Mouse (Mus musculus): ENCODE results near the gene 1700042G07Rik. TPM values are rescaled to one million over a fixed set of nuclear protein-coding genes. Genes with fewer than 3 reads are reported as not detected.
A peak's percentile ranks its signal among the peaks of the same experiment; 100 is the strongest.

1700042G07Rik gene
- not detected in 2 replicates for polyA plus RNA-seq (2015; fragmentation: Nextera tagmentation; extraction: Ambion mirVana)

DNA sequence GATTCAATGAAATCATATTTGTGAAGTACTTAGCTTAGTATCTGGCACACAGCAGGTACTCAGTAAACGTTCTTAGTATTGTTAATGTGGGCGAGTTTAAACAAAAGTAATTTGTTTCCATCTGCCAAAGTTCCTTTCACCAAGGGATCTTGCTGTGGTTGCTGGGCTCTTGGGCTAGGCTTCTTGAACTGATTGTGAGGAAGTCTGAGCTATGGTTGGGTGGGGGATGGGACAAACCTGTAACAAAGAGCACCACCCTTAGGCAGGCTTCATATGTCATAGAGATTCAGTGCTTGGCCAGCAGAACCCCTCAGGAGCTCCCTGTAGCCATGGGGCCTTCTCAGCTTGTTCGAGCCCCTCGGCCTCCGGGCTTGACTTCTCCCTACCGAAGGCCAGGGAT, at the start of gene 1700042G07Rik, which contains the start of gene Gm49337:
Gene 1700042G07Rik (plus strand): TSS at position 301 of the 400 bp plus-strand sequence.
Gene Gm49337 (plus strand): TSS at position 313 of the 400 bp plus-strand sequence.
- WGBS, result 89% methylated on average over 6 of the region's 6 CpGs
- Histone ChIP-seq H3K4me3 (replicated peaks) (no peak within 1 kb of the TSS), H3K4me2 (replicated peaks) (no peak within 1 kb of the TSS), H3K9me3 (no peaks in the 10 kb centered on the region), H3K9ac (replicated peaks) (no peak within 1 kb of the TSS), H3K36me3 (no peaks in the 10 kb centered on the region), H3K27ac (no peak within 1 kb of the TSS), H3K4me1 (replicated peaks) (peaks cover 33% of the 10 kb centered on the region), H3K27me3 (no peaks in the 10 kb centered on the region)
- ATAC-seq, result no peak

DNA sequence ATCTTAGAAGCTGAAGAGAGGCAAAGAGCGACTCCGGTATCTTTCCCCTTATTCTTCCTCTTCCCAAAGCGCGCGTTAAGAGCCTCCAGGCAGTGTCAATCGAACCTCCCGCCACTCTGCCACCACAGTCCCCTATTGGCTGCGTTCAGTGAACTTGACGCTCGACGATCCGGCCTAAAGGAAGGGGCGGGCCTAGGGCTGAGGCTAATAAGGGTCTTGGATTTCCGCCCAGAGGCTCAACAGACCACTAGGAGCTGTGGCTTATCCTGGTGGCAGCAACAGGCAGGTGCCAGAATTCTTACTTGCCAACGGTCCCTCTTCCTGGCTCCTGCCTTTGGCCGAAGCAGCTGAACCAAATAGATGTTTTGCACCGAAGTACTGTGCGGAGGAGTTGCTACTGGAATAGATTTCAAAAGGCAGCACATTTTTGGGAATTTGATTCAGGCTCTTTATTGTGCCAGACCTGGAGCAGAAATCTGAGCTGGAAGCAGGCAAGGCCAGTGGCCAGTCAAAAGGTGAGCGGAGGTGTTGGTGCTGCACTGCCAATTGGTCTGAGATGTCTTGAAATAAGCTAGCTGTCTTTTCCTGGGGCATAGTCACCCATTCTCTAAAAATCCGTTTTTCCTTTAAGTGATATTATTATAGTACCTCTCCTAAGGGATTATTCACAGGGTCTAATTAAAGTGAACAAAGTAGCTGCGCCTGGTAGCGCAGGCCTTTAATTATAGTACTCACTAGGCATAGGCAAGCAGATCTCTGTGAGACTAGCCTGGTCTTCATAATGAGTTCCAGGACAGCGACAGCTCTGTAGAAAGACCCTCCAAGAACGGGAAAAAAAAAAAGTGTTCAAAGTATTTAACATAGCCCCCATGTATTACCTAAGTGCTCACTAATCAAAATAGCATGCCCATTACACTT, 49.3 kb upstream of the 1700042G07Rik start, which contains the start of the genes Rad54l and Pomgnt1:
Gene Rad54l (minus strand): TSS at position 89 of the 918 bp plus-strand sequence.
Gene Pomgnt1 (plus strand): TSS at position 239 of the 918 bp plus-strand sequence.
- Histone ChIP-seq H3K27ac (peak within 1 kb of the TSS; percentile 52; the same call in 1 of the 2 replicates), H3K4me2 (replicated peaks) (peak within 1 kb of the TSS; percentile 60), H3K9me3 (no peaks in the 10 kb centered on the region), H3K9ac (replicated peaks) (peak within 1 kb of the TSS; percentile 63), H3K36me3 (0 out of 2 replicates have a peak, but pooled peaks cover 7% of the 10 kb centered on the region), H3K4me3 (replicated peaks) (peak within 1 kb of the TSS; percentile 52), H3K27me3 (no peaks in the 10 kb centered on the region), H3K4me1 (replicated peaks) (peaks cover 23% of the 10 kb centered on the region)
- ATAC-seq, result peak; percentile 100
- 4% methylated on average over 24 of the region's 24 CpGs for WGBS

DNA sequence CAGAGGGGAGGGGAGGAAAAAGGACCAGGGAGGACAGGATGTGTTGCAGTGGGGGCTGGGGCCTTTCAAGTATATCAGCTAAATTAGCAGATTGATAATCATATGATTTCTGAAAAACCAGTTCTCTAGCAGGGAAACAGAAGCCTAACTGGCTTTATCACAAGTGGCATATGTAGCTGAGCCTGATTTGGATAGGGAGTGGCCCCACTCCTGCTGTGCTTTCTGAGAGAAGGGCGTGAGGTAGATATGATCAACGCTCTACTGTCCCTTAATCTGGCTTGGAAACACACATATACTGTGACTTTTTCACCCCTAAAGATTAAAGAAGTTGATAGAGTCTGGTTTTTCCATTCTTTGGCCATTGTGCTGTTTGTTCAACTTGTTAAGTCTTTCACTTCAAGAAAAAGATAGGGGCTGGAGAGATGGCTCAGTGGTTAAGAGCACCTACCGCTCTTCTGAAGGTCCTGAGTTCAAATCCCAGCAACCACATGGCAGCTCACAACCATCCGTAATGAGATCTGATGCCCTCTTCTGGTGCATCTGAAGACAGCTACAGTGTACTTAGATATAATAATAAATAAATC, 47.3 kb upstream of the 1700042G07Rik start:
- Histone ChIP-seq H3K36me3 (no peaks in the 10 kb centered on the region), H3K4me3 (replicated peaks) (no peak overlapping the region), H3K9me3 (no peaks in the 10 kb centered on the region), H3K27me3 (no peaks in the 10 kb centered on the region), H3K9ac (replicated peaks) (no peak overlapping the region), H3K27ac (no peak overlapping the region), H3K4me1 (replicated peaks) (peaks cover 23% of the 10 kb centered on the region), H3K4me2 (replicated peaks) (no peak overlapping the region)
- WGBS, result 96% methylated on average over 4 of the region's 4 CpGs
- ATAC-seq, result no peak

DNA sequence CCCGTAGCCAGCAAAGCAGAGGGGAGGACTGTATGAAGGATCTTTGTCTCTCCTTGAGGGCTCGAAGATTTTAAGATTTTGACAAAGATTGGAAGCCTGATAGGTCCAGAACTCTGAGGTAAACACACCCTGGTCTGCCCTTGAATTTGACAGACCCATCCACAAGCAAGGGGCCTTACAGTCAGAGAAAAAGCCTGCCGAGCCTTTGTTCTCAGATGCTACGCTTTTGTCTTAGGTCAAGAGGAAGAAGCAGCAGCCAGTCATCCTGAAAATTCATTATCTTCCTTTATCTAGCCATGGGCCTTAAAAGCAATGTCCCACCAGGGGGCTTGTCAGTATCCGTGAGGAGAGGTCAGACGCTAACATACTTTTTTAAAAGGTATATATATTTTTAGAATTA, 45.2 kb upstream of the 1700042G07Rik start:
- no peak for ATAC-seq
- Histone ChIP-seq H3K4me1 (replicated peaks) (peaks cover 17% of the 10 kb centered on the region), H3K36me3 (no peaks in the 10 kb centered on the region), H3K4me2 (replicated peaks) (no peak overlapping the region), H3K9me3 (no peaks in the 10 kb centered on the region), H3K4me3 (replicated peaks) (no peak overlapping the region), H3K27me3 (no peaks in the 10 kb centered on the region), H3K27ac (no peak overlapping the region), H3K9ac (replicated peaks) (no peak overlapping the region)
- WGBS, result 61% methylated on average over 6 of the region's 6 CpGs

DNA sequence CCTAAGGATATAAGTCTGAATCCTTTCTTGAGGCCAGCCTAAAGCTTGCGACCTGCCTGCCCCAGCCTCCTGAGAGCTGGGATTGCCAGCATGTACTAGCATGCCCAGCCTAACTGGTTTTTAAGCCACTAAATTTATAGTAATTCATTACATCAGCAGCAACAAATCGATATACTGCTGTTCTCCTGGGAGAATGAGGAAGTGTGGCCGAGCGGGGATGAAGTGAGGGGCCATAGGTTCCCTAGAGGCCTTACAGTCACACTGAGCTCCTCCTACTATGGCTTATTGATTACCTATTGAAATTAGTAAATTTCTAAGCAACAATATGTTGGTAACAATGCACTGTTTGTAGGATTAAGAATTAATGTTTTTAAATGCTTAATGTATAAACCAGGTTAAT, 40.0 kb upstream of the 1700042G07Rik start:
- no peaks in the 10 kb centered on the region for H3K27me3 ChIP-seq
- no peak overlapping the region for H3K9ac ChIP-seq (replicated peaks)
- 91% methylated on average over 4 of the region's 4 CpGs for WGBS
- H3K27ac ChIP-seq, result no peak overlapping the region
- H3K4me2 ChIP-seq (replicated peaks), result no peak overlapping the region
- H3K9me3 ChIP-seq, result no peaks in the 10 kb centered on the region
- peaks cover 4% of the 10 kb centered on the region for H3K4me1 ChIP-seq (replicated peaks)
- no peaks in the 10 kb centered on the region for H3K36me3 ChIP-seq
- no peak for ATAC-seq
- H3K4me3 ChIP-seq (replicated peaks), result no peak overlapping the region

DNA sequence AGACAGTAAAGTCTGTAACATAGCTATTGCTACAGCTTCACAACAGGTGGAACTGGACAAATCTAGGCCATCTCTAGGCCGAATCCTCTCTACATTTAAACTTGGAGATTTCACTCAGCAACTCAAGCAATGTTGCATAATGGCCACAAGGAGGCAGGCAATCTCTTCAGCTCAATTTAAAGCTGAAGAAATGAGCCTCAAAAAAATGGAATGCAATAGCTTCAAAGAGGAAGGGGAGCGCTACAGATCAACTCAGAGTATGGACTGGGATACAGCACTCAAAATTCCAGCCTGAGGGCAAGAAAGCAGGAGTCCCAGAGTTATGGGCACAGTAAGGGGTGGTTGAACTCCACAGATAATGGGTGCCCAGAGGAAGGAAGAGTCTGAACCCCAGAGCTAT, 38.2 kb upstream of the 1700042G07Rik start:
- Histone ChIP-seq H3K4me1 (replicated peaks) (peaks cover 4% of the 10 kb centered on the region), H3K27ac (no peak overlapping the region), H3K9ac (replicated peaks) (no peak overlapping the region), H3K4me3 (replicated peaks) (no peak overlapping the region), H3K9me3 (no peaks in the 10 kb centered on the region), H3K27me3 (no peaks in the 10 kb centered on the region), H3K4me2 (replicated peaks) (no peak overlapping the region), H3K36me3 (no peaks in the 10 kb centered on the region)
- 38% methylated on average over 2 of the region's 2 CpGs for WGBS
- ATAC-seq, result peak; percentile 53; the same call in 1 of the 2 replicates

DNA sequence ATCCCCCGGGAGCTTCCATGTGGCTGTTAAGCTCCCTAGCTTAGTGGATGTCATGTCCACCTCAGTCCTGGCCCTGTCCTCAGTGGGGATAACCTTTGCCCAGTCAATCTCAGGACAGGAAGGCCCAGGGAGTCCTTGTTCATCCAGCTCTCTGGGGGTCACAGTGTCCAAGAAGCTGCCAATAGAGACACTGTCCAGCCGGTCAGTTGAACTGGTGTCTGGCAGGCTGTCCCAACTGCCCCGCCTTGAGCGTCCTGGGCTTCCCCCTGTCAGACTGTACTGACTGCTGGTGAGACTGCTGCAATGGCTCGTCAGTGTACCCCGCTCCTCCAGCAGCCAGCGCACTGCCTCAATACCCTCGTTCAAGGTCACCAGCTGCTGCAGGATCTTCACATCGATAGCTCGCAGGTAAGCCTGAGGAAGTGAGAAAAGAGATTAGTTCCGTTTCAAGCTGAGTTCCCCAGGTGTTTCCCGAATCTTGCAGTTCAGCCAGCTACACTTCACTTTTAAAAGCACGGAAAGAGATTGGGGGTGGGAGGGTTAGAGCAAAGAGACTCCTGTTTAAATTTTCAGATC, 35.7 kb upstream of the 1700042G07Rik start:
- H3K4me3 ChIP-seq (replicated peaks), result no peak overlapping the region
- peaks cover 4% of the 10 kb centered on the region for H3K4me1 ChIP-seq (replicated peaks)
- WGBS, result 54% methylated on average over 13 of the region's 13 CpGs
- H3K27me3 ChIP-seq, result peaks cover 6% of the 10 kb centered on the region
- no peak overlapping the region for H3K9ac ChIP-seq (replicated peaks)
- H3K36me3 ChIP-seq, result no peaks in the 10 kb centered on the region
- H3K9me3 ChIP-seq, result no peaks in the 10 kb centered on the region
- no peak overlapping the region for H3K27ac ChIP-seq
- no peak for ATAC-seq
- no peak overlapping the region for H3K4me2 ChIP-seq (replicated peaks)

DNA sequence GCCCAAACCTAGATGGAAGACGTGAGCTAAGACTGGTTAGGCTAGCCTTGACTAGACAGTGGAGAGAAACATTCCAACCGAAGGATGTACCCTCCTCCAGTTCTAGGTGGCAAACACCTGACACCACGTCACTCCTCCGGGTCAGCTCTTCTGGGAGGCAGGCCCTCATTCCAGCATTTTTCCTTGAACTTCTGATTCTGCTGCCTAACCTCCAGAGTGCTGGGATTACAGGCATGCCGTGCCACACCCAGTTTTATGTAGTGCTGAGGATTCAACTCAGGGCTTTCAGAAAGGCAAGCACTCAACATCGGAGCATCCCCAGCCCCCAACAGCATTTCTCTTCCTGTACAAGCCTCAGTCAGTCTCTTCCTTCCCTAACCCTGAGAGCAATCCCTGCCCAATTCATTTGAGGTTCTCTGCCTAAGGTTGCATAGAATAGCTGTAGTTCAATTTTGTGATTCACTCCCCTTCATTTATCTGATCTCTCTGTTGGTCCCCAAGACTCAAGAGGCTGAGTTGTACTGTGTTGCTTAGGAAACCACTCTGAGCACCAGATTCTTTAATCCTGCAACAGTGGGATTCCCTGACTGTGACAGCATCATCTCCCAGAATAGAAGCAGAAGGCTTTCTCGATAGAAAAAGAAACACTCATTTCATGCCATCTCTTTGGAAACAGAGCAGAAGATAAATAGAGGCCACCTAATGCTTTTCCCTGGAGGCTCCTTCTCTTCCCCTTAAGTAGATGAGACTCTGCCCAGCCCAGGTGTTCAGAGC, 32.2 kb upstream of the 1700042G07Rik start:
- ATAC-seq, result no peak
- Histone ChIP-seq H3K4me2 (replicated peaks) (no peak overlapping the region), H3K4me3 (replicated peaks) (no peak overlapping the region), H3K4me1 (replicated peaks) (peaks cover 21% of the 10 kb centered on the region), H3K9ac (replicated peaks) (no peak overlapping the region), H3K27me3 (peaks cover 13% of the 10 kb centered on the region), H3K27ac (no peak overlapping the region), H3K36me3 (no peaks in the 10 kb centered on the region), H3K9me3 (no peaks in the 10 kb centered on the region)
- 85% methylated on average over 7 of the region's 7 CpGs for WGBS

DNA sequence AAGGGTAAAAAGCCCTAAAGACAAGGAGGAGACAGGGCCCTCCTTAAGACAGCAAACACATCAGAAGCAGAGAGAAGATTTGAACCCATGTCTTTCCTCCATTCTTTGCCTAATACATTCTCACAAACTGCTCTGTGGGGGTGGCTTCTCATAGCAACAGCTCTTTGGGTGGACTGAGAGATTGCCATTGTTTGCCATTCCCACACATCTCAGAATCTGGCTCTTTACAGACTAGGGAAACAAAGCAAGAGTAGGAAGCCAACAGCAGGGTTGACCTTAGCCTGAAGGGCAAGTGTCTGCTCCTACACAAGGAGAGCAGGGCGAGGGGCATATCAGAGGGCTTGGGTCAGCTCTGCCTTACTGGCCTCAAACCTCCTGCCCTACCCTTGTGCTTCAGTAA, 31.4 kb upstream of the 1700042G07Rik start:
- 75% methylated on average over 1 of the region's 1 CpGs for WGBS

DNA sequence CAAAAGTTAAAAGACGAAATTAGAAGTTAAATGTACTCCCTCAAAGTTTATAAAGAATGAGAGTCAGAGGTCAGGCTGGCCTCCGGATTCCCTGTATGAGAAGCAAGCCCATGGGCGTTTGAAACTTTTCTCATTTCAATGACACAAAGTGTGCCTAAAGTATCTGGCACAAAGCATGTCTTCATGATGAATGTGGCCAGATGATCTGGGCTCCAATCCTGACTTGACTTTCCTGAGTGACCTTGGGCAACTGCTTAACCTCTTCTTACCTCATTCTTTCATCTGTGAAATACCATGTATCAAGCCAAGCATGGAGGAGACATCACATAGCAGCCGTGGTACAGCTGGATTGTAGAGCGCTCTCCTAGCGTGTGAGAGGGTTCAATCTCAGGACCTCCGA, 30.9 kb upstream of the 1700042G07Rik start:
- Histone ChIP-seq H3K9me3 (no peaks in the 10 kb centered on the region), H3K36me3 (no peaks in the 10 kb centered on the region), H3K27me3 (peaks cover 13% of the 10 kb centered on the region), H3K9ac (replicated peaks) (no peak overlapping the region), H3K4me2 (replicated peaks) (no peak overlapping the region), H3K27ac (no peak overlapping the region), H3K4me3 (replicated peaks) (no peak overlapping the region), H3K4me1 (replicated peaks) (peaks cover 17% of the 10 kb centered on the region)
- WGBS, result 79% methylated on average over 7 of the region's 7 CpGs
- ATAC-seq, result no peak

More for the DNA sequence above, 31.4 kb upstream of the 1700042G07Rik start:
- H3K4me2 ChIP-seq (replicated peaks), result no peak overlapping the region
- peaks cover 13% of the 10 kb centered on the region for H3K27me3 ChIP-seq
- no peak overlapping the region for H3K9ac ChIP-seq (replicated peaks)
- no peak overlapping the region for H3K27ac ChIP-seq
- ATAC-seq, result no peak
- no peak overlapping the region for H3K4me3 ChIP-seq (replicated peaks)
- H3K36me3 ChIP-seq, result no peaks in the 10 kb centered on the region
- no peaks in the 10 kb centered on the region for H3K9me3 ChIP-seq
- H3K4me1 ChIP-seq (replicated peaks), result peaks cover 19% of the 10 kb centered on the region

DNA sequence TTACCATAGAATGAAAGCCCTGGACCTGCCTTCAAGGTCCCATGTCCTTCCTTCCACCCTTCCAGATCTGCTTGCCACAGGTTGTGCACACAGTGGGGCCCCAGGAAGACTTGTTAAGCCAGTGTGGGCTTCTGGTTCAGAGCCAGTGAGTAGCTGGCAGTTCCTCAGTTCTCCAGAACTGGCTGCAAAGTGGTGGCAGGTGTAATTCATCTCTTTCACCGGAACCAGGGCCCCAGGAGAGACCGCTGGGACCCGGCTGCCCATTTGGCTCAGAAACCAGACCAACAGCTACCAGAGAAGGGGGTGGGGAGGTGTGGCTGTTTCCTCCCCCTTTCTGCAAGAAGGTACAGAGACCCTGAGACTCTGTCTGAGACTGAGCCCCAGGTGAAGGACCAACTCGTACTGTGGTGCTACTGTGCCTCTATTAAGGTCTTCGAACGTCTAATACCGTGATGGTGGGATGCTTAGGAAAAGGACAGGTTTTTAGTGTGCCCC, 29.8 kb upstream of the 1700042G07Rik start:
- no peaks in the 10 kb centered on the region for H3K36me3 ChIP-seq
- H3K9ac ChIP-seq (replicated peaks), result 0 out of 2 replicates have a peak overlapping the region, but pooled peaks have one; percentile 78
- H3K4me2 ChIP-seq (replicated peaks), result peak overlapping the region; percentile 94
- ATAC-seq, result no peak
- peaks cover 13% of the 10 kb centered on the region for H3K27me3 ChIP-seq
- H3K9me3 ChIP-seq, result no peaks in the 10 kb centered on the region
- peak overlapping the region; percentile 61 for H3K4me3 ChIP-seq (replicated peaks)
- peaks cover 17% of the 10 kb centered on the region for H3K4me1 ChIP-seq (replicated peaks)
- H3K27ac ChIP-seq, result no peak overlapping the region
- 16% methylated on average over 7 of the region's 7 CpGs for WGBS

Measured in midbrain, embryonic 13.5 days (tissue).